Comparison of ENCODE assay signal across 9 mouse cellular contexts in the genomic region with DNA sequence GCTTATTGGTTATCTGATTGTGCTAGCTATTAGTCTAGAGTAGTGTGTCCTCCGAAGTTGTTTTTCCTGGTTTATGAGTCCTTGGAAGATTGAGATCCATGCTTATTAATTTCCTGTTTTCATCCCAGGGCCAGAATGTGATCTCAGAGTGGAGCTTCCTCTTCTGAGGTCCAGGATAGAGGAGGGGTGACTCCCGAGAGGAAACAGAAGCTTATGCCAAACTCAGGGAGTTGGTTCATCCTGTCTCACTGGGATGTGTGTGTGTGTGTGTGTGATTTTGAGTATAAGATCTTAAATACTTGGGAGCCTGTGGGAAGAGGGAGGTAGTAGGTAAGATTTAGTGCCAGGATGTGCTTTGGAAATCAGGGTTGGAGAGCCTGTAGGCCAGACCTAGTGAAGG. TPM values are rescaled to one million over a fixed set of nuclear protein-coding genes. Genes with fewer than 3 reads are reported as not detected.
DNase-seq lines count a peak whose midpoint lies in the region; ATAC-seq and TF ChIP-seq lines count a peak whose summit lies in the region.
"Had no signal": no experiment of that assay in that cellular context is flagged by ENCODE, and none has a peak within 500 bp of the region (broad histone marks: within the 10 kb centered on the region; RNA-seq: fewer than 3 reads in every experiment).

No protein-coding gene starts in this region.

- H3K4me1 ChIP-seq in heart, adult 2 months (ENCODE audit: control insufficient read depth, insufficient read depth, low read length): peaks cover 9% of the 10 kb centered on the region
- no peaks in the 10 kb centered on the region for H3K4me1 ChIP-seq in heart, embryonic 11.5 days (ENCODE audit: control insufficient read depth, insufficient read depth, low read length)
- peaks cover 2% of the 10 kb centered on the region; the same call in 1 of the 2 replicates for H3K4me1 ChIP-seq in cortical plate, adult 2 months (ENCODE audit: control insufficient read depth, insufficient read depth, low read length)
- no peaks in the 10 kb centered on the region; the same call in 1 of the 2 replicates for H3K4me1 ChIP-seq in hindbrain, embryonic 14.5 days (replicated peaks; ENCODE audit: control insufficient read depth, insufficient read depth, low read length)

- no peak overlapping the region for H3K4me3 ChIP-seq in heart, adult 2 months
- H3K4me3 ChIP-seq in heart, embryonic 11.5 days (ENCODE audit: low read depth, low read length): no peak overlapping the region
- no peak overlapping the region for H3K4me3 ChIP-seq in cortical plate, adult 2 months (ENCODE audit: insufficient read depth, low read length)
- H3K4me3 ChIP-seq in hindbrain, embryonic 14.5 days (replicated peaks; ENCODE audit: low read length): no peak overlapping the region
- H3K4me3 ChIP-seq: neural tube, embryonic 12.5 days had no signal

- peak in 1 of 2 experiments; percentile 70 for DNase-seq in heart, adult 2 months
- DNase-seq in kidney, adult 8-10 months: peak; percentile 9 to 66
- peak; percentile 73 for DNase-seq in lung, postnatal 10 days
- DNase-seq in T-cell, adult 2 months (ENCODE audit: low spot score): no peak
- DNase-seq in hindbrain, embryonic 14.5 days (ENCODE audit: low spot score): no peak
- no peak for DNase-seq in cerebellum, adult 11 months

- no peak for TF ChIP-seq CTCF in heart, adult 2 months (IDR thresholded peaks at IDR 0.05)
- no peak for TF ChIP-seq CTCF in cortical plate, adult 2 months (IDR thresholded peaks at IDR 0.05; ENCODE audit: extremely low read depth, insufficient read depth, low read length)

- intact Hi-C loops in heart, adult 2 months (cut with DNase I): loop anchor here (1.0 to 10.0 kb wide), 3 partner anchors 43 to 354 kb away; a partner anchor contains a TSS

- peaks cover 12% of the 10 kb centered on the region for H3K36me3 ChIP-seq in heart, adult 2 months (ENCODE audit: control insufficient read depth, insufficient read depth, low read length)
- no peaks in the 10 kb centered on the region for H3K36me3 ChIP-seq in heart, embryonic 11.5 days (ENCODE audit: control insufficient read depth, insufficient read depth, low read length)
- H3K36me3 ChIP-seq in hindbrain, embryonic 14.5 days (replicated peaks; ENCODE audit: control insufficient read depth, insufficient read depth): no peaks in the 10 kb centered on the region
- H3K36me3 ChIP-seq: neural tube, embryonic 12.5 days had no signal

- TF ChIP-seq POLR2A in heart, adult 2 months (IDR thresholded peaks at IDR 0.05; ENCODE audit: insufficient read depth, low read depth, low read length): peak; percentile 49; the same call in 1 of the 2 replicates
- no peak for TF ChIP-seq POLR2A in cortical plate, adult 2 months (IDR thresholded peaks at IDR 0.05; ENCODE audit: extremely low read depth, insufficient read depth, low read length)

- no peak overlapping the region for H3K4me2 ChIP-seq in heart, embryonic 11.5 days
- no peak overlapping the region for H3K4me2 ChIP-seq in hindbrain, embryonic 14.5 days (replicated peaks)
- H3K4me2 ChIP-seq: neural tube, embryonic 12.5 days had no signal

- no peaks in the 10 kb centered on the region for H3K9me3 ChIP-seq in heart, embryonic 11.5 days (replicated peaks; ENCODE audit: control insufficient read depth, low read length)
- no peaks in the 10 kb centered on the region for H3K9me3 ChIP-seq in hindbrain, embryonic 14.5 days (ENCODE audit: control insufficient read depth, low read length)
- H3K9me3 ChIP-seq: neural tube, embryonic 12.5 days had no signal

- no peak for ATAC-seq in heart, embryonic 11.5 days (replicated peaks; ENCODE audit: insufficient number of reproducible peaks, low FRiP score, low TSS enrichment)
- ATAC-seq in hindbrain, embryonic 14.5 days (ENCODE audit: low FRiP score): no peak

- H3K27me3 ChIP-seq in heart, adult 2 months (ENCODE audit: control insufficient read depth, insufficient read depth, low read length): no peaks in the 10 kb centered on the region
- H3K27me3 ChIP-seq in heart, embryonic 11.5 days (ENCODE audit: control insufficient read depth, insufficient read depth, low read length): no peaks in the 10 kb centered on the region
- no peaks in the 10 kb centered on the region for H3K27me3 ChIP-seq in hindbrain, embryonic 14.5 days (ENCODE audit: control insufficient read depth, insufficient read depth, low read length)
- H3K27me3 ChIP-seq: neural tube, embryonic 12.5 days had no signal

- H3K79me2 ChIP-seq in heart, adult 2 months (replicated peaks; ENCODE audit: control insufficient read depth, insufficient read depth, low read length): no peaks in the 10 kb centered on the region

- H3K9ac ChIP-seq in heart, adult 2 months (ENCODE audit: low read depth, low read length): no peak overlapping the region
- no peak overlapping the region for H3K9ac ChIP-seq in heart, embryonic 11.5 days (ENCODE audit: low read depth, low read length)
- no peak overlapping the region for H3K9ac ChIP-seq in hindbrain, embryonic 14.5 days
- H3K9ac ChIP-seq: neural tube, embryonic 12.5 days had no signal

- WGBS in heart, adult 2 months: 25% methylated on average over 2 of the region's 2 CpGs
- 55% methylated on average over 2 of the region's 2 CpGs for WGBS in heart, embryonic 11.5 days (ENCODE audit: insufficient replicate concordance)
- WGBS in hindbrain, embryonic 14.5 days: 89% methylated on average over 2 of the region's 2 CpGs

- TF ChIP-seq EP300 in heart, adult 2 months (IDR thresholded peaks at IDR 0.05; ENCODE audit: insufficient read depth, low read depth, low read length): peak; percentile 76

- peak overlapping the region; percentile 91 for H3K27ac ChIP-seq in heart, adult 2 months
- no peak overlapping the region for H3K27ac ChIP-seq in heart, embryonic 11.5 days (ENCODE audit: low read depth, low read length)
- H3K27ac ChIP-seq in cortical plate, adult 2 months (ENCODE audit: insufficient read depth, low read length): 0 out of 2 replicates have a peak overlapping the region, but pooled peaks have one; percentile 5
- no peak overlapping the region for H3K27ac ChIP-seq in hindbrain, embryonic 14.5 days
- H3K27ac ChIP-seq: neural tube, embryonic 12.5 days had no signal

RNA-seq across cellular contexts. Expression of a gene that starts 40.2 kb away (rescaled TPM):
- 100 to 1,000 TPM; 319 to 351 TPM for total RNA-seq in heart, adult 2 months (2021)
- polyA plus RNA-seq in heart, adult 2 months (2012; rRNA removed): 166 and 233 TPM in 2 replicates
- 77.8 and 83.7 TPM in 2 replicates for polyA plus RNA-seq in heart, embryonic 11.5 days (2014; fragmentation: Nextera tagmentation; extraction: Ambion mirVana)
- 323 and 345 TPM in 2 replicates for polyA plus RNA-seq in cortical plate, adult 2 months (2012; rRNA removed)
- 184 and 189 TPM in 2 replicates for polyA plus RNA-seq in hindbrain, embryonic 14.5 days (2014; fragmentation: Nextera tagmentation; extraction: Ambion mirVana)

Comparison
In these comparisons a context has a peak if more than half of its experiments do, and no peak if none do; other contexts are left out.
1. H3K27ac ChIP-seq: peak in heart, adult 2 months (single experiment) and cortical plate, adult 2 months (single experiment); none in heart, embryonic 11.5 days (single experiment) and hindbrain, embryonic 14.5 days (single experiment).
2. DNase-seq: peak in kidney, adult 8-10 months (2 of 2) and lung, postnatal 10 days (single experiment); none in T-cell, adult 2 months (single experiment), hindbrain, embryonic 14.5 days (single experiment) and cerebellum, adult 11 months (single experiment).